Mouse (Mus musculus) heart, embryonic 12.5 days (tissue): ENCODE measurements around the gene Cttn. TPM values are rescaled to one million over a fixed set of nuclear protein-coding genes. Genes with fewer than 3 reads are reported as not detected.
A peak's percentile ranks its signal among the peaks of the same experiment; 100 is the strongest.

ENCODE experiments used
- ATAC-seq: fragments of 200-750 bp; cut with Nextera tagmentation; 2 replicates; pipeline ENCODE4 v1.8.0; 2017; ENCODE audit warnings: moderate TSS enrichment, moderate library complexity; ENCODE audit not compliant: insufficient number of reproducible peaks, low FRiP score
- H3K27ac ChIP-seq: fragments of 300-500 bp; sonication (generic); 2 replicates; pipeline ENCODE4 v1.5.1; 2016; ENCODE audit warnings: mild to moderate bottlenecking, moderate library complexity; ENCODE audit not compliant: poor library complexity, severe bottlenecking
- H3K27me3 ChIP-seq: fragments of 300-500 bp; sonication (generic); replicated peaks from 2 replicates; pipeline ENCODE4 v1.6.1; 2016; ENCODE audit warnings: mild to moderate bottlenecking, moderate library complexity
- H3K36me3 ChIP-seq: fragments of 300-500 bp; sonication (generic); 2 replicates; pipeline ENCODE4 v1.6.1; 2016; ENCODE audit warnings: mild to moderate bottlenecking, moderate library complexity
- H3K4me1 ChIP-seq: fragments of 300-500 bp; sonication (generic); replicated peaks from 2 replicates; pipeline ENCODE4 v1.6.1; 2016; ENCODE audit warnings: mild to moderate bottlenecking
- H3K4me2 ChIP-seq: fragments of 300-500 bp; sonication (generic); 2 replicates; pipeline ENCODE4 v1.6.1; 2016; ENCODE audit warnings: mild to moderate bottlenecking, moderate library complexity
- H3K4me3 ChIP-seq: fragments of 300-500 bp; sonication (generic); 2 replicates; pipeline ENCODE4 v1.5.1; 2016; ENCODE audit warnings: mild to moderate bottlenecking
- H3K9ac ChIP-seq: fragments of 300-500 bp; sonication (generic); 2 replicates; pipeline ENCODE4 v1.6.1; 2016; ENCODE audit warnings: mild to moderate bottlenecking, moderate library complexity
- H3K9me3 ChIP-seq: fragments of 300-500 bp; sonication (generic); replicated peaks from 2 replicates; pipeline ENCODE4 v1.6.1; 2016; ENCODE audit warnings: mild to moderate bottlenecking, moderate library complexity
- WGBS: fragments of 180-500 bp; shearing (Covaris S2); methylation state at CpG from one replicate; pipeline ENCODE4 v1.1.7; 2016; 5-methylcytosine and 5-hydroxymethylcytosine counted together
- polyA plus RNA-seq: library from polyadenylated mRNA; unstranded; fragments of >200 nt; fragmentation: Nextera tagmentation; extraction: Ambion mirVana; gene quantifications from 2 replicates; pipeline ENCODE4 v1.2.1, GENCODE M21; 2016

Gene Cttn
- polyA plus RNA-seq, 1 experiment from 2014 or later = 144 TPM

DNA sequence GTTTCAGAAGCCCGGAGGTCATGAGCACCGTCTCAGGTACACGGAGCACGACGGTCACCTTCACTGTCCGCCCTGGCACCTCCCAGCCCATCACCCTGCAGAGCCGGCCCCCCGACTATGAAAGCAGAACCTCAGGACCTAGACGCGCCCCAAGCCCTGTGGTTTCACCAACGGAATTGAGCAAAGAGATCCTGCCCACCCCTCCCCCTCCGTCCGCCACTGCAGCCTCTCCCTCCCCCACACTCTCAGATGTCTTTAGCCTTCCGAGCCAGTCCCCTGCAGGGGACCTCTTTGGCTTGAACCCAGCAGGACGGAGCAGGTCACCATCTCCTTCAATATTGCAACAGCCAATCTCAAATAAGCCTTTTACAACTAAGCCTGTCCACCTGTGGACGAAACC is 50.3 kb downstream of the Cttn start:
- ATAC-seq = no peak
- no peaks in the 10 kb centered on the region for H3K36me3 ChIP-seq

DNA sequence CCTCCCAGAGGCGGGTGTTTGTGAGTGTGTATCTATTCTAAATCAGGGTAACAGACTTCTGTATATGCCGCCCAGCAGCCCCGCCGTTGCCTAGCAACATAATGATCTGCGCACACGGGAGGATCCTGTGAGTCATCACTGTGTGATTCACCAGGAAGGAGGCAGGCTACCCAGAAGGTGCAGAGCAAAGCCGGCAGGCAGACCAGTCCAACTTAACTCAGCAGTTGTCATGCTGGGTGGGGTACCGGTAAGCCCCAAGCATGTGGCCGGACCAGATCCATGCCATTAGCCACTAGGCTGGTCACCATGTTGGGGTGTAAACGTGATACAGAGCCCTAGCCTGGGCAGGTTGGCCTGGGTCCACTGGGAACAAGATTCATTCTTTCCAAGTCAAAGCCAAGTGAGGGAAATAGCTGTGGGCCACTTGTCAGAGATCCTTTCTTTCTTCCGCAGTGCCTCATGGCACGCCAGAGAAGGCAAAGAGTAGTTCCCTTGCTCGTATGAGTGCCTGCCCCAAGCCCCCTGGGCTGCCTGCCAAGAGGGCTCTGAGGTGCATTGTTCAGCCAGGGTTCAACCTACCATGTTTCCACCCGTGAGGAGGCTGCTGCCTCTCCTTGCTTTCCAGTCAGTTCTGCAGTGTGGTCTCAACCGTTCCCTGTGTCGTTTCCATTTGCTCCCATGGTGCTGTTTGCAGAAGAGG is 53.0 kb downstream of the Cttn start:
- Histone ChIP-seq H3K27me3 (peaks cover 37% of the 10 kb centered on the region), H3K4me2 (0 out of 2 replicates have a peak overlapping the region, but pooled peaks have one; percentile 17), H3K36me3 (no peaks in the 10 kb centered on the region), H3K27ac (no peak overlapping the region), H3K9me3 (no peaks in the 10 kb centered on the region), H3K4me3 (no peak overlapping the region), H3K4me1 (peaks cover 16% of the 10 kb centered on the region), H3K9ac (no peak overlapping the region)
- WGBS = 33% methylated on average over 16 of the region's 16 CpGs
- 0 out of 2 replicates have a peak, but pooled peaks have one; percentile 43 for ATAC-seq

More for the DNA sequence above, 50.3 kb downstream of the Cttn start:
- WGBS = 26% methylated on average over 16 of the region's 16 CpGs
- no peaks in the 10 kb centered on the region for H3K9me3 ChIP-seq
- no peak overlapping the region for H3K27ac ChIP-seq
- H3K4me2 ChIP-seq = no peak overlapping the region
- H3K4me3 ChIP-seq = no peak overlapping the region
- peaks cover 16% of the 10 kb centered on the region for H3K4me1 ChIP-seq
- peaks cover 39% of the 10 kb centered on the region for H3K27me3 ChIP-seq
- H3K9ac ChIP-seq = no peak overlapping the region

DNA sequence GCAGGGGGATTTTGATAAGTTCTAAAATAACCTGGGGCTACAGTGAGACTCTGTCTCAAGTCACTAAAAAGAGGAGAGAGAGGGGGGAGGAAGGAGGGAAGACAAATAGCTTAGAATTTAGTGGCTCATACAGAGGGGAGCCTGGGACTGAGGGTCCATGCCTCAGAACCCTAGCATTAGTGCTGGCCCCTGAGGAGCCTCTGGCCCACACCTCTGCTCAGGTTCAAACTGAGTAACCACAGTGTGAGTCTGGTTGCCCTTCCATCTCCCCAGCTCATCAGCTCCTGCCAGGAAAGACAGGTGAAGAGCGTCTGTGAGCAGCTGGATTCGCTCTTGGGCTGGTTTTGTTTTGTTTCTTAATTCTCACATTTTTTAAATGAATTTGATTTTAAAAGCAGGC is 53.6 kb downstream of the Cttn start:
- peaks cover 16% of the 10 kb centered on the region for H3K4me1 ChIP-seq
- WGBS = 68% methylated on average over 2 of the region's 2 CpGs
- H3K4me2 ChIP-seq = no peak overlapping the region
- no peak for ATAC-seq
- H3K9ac ChIP-seq = no peak overlapping the region
- H3K9me3 ChIP-seq = no peaks in the 10 kb centered on the region
- H3K27ac ChIP-seq = no peak overlapping the region
- peaks cover 39% of the 10 kb centered on the region for H3K27me3 ChIP-seq
- no peaks in the 10 kb centered on the region for H3K36me3 ChIP-seq
- H3K4me3 ChIP-seq = no peak overlapping the region

DNA sequence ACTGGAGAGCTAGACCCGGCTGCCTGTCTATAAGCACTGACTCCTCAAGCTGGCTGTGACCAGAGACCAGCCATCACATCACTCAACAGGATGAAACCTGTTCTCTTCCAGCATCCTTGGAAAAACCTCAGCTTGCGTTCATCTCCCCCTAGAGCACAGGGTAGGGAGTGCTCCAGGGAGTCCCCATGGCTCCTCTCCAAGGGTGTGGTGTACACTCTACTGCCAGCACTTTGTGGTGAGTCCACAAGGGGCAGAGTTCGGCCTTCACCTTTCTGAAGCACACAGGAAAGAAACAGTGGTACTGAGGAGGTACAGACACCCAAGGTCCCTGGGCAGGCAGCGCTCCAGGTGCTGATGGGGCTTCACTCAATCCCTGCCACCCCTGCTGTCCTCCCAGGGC is 55.0 kb downstream of the Cttn start:
- H3K9me3 ChIP-seq = no peaks in the 10 kb centered on the region
- no peak for ATAC-seq
- peaks cover 33% of the 10 kb centered on the region for H3K27me3 ChIP-seq
- 67% methylated on average over 4 of the region's 4 CpGs for WGBS
- H3K4me1 ChIP-seq = peaks cover 16% of the 10 kb centered on the region
- H3K4me2 ChIP-seq = no peak overlapping the region
- H3K36me3 ChIP-seq = no peaks in the 10 kb centered on the region
- no peak overlapping the region for H3K9ac ChIP-seq
- no peak overlapping the region for H3K4me3 ChIP-seq
- H3K27ac ChIP-seq = no peak overlapping the region

DNA sequence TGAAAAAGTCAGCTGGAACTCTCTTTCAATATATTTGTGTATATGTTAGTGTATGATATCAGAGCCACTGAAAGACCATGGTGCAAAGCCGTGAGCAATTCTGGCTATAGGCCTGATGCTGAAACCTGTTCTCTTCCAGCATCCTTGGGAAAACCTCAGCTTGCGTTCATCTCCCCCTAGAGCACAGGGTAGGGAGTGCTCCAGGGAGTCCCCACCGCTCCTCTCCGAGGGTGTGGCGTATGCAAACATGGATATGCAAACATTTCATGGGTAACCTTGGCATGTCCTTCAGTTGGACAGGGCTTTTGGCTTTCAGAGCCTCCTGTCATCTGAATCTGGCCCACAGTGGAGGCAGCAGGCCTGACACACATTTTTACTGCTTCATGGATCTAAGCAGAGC is 56.2 kb downstream of the Cttn start:
- H3K36me3 ChIP-seq = no peaks in the 10 kb centered on the region
- no peaks in the 10 kb centered on the region for H3K9me3 ChIP-seq
- peaks cover 35% of the 10 kb centered on the region for H3K27me3 ChIP-seq
- H3K4me2 ChIP-seq = no peak overlapping the region
- no peak overlapping the region for H3K4me3 ChIP-seq
- H3K9ac ChIP-seq = no peak overlapping the region
- 67% methylated on average over 5 of the region's 5 CpGs for WGBS
- ATAC-seq = no peak
- no peak overlapping the region for H3K27ac ChIP-seq
- peaks cover 10% of the 10 kb centered on the region for H3K4me1 ChIP-seq

DNA sequence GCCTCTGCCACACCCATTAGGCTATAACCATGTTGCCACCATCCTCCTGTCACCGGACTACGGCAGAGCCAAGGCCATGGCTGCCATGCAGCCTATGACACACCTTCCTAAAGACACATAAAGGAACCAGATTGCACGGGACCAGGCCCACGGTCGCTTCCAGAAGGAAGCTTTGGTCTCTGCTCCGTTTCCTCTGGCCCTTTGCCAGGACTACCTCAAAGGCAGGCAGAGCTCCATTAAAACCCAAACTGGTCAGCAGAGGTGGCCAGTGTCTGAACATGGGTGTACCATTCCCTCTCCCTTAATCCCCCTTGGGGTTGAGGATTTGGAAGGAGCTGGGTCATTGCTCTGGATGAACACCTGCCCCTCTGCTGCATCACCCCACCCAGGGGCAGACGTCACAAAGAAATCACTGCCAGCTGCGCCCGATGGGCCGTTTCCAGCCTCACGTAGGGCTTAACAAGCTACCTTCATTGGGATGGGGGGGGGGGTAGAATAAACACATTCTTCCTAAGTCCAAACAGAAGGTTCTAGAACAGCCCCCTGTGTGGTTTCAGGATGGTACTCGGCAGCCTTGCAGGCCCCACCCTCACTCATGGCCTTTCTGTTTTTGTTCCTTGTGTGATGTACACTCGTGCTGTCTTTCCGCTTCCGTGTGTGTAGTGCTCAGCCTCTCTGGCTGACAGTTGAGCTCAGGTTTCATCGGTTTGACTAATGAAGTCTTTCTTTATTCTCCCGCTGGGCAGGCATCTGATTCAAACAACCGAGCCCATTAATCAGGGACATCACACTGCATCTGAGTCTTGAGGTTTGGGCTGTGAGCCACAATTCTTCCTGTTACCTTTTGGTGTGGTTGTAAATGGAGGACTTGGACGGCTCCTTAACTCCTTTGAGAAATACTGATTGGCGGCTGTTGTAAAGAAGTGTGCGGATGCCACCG is 58.6 kb downstream of the Cttn start:
- H3K27me3 ChIP-seq = peaks cover 38% of the 10 kb centered on the region
- H3K4me1 ChIP-seq = peaks cover 4% of the 10 kb centered on the region; the same call in 1 of the 2 replicates
- WGBS = 75% methylated on average over 22 of the region's 22 CpGs
- H3K4me3 ChIP-seq = no peak overlapping the region
- H3K9ac ChIP-seq = no peak overlapping the region
- H3K9me3 ChIP-seq = no peaks in the 10 kb centered on the region
- H3K27ac ChIP-seq = no peak overlapping the region
- H3K36me3 ChIP-seq = no peaks in the 10 kb centered on the region
- no peak for ATAC-seq
- H3K4me2 ChIP-seq = no peak overlapping the region

DNA sequence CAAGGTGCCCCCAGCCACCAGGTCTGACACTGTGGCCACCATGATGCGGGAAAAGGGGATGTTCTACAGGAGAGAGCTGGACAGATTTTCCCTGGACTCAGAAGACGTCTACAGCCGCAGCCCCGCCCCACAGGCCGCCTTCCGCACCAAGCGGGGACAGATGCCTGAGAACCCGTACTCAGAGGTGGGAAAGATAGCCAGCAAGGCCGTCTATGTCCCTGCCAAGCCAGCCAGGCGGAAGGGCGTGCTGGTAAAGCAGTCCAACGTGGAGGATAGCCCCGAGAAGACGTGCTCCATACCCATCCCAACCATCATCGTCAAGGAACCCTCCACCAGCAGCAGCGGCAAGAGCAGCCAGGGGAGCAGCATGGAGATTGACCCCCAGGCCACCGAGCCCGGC is 61.1 kb downstream of the Cttn start:
- Histone ChIP-seq H3K27ac (no peak overlapping the region), H3K4me2 (no peak overlapping the region), H3K9me3 (no peaks in the 10 kb centered on the region), H3K4me1 (peaks cover 6% of the 10 kb centered on the region; the same call in 1 of the 2 replicates), H3K36me3 (no peaks in the 10 kb centered on the region), H3K4me3 (no peak overlapping the region), H3K27me3 (peaks cover 50% of the 10 kb centered on the region), H3K9ac (no peak overlapping the region)
- 66% methylated on average over 18 of the region's 18 CpGs for WGBS
- ATAC-seq = no peak

DNA sequence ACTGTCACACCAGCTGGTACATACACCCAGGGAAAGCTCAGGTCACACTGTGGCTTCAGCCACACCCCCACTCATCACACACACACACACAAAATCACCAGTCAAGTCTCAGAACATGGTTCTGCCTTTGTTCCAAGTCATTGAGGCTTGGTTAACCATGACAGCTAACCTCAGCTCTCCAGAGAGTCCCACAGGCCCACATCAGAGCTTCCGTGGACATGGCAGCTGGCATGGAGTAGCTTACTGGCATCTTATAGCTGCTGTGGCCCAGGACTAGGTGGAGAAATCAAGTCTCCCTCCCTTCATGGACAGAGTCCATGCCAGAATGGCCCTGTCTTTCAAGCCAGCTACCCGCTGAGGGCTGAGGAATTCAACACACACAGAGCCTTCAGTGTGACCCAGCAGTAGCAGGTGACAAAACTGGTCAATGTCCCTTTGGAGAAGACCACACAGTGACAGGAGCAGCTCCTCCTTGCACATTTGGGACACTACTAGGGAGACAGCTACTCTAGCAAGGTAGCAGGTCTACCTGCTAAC is 62.3 kb downstream of the Cttn start:
- 80% methylated on average over 2 of the region's 2 CpGs for WGBS

DNA sequence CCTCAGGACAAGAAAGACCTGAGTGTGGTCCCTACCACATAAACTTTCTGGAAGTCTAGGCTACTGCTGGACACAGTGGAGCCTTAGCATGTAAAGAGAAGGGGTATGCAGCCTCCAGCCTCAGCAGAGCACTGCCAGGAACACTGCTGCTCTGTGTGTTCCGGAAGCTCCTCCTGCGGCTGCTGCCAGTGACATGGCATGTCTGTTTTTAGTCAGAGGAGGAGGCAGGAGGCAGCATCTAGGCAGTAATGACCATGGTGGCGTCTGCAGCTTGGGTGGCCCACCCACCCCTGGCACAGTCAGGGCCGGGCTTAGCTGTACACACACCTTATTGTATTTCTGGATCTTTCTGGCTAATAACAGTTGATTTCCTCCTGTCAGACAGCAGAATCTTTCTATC is 63.1 kb downstream of the Cttn start:
- peaks cover 48% of the 10 kb centered on the region for H3K27me3 ChIP-seq
- no peak for ATAC-seq
- H3K27ac ChIP-seq = no peak overlapping the region
- H3K9me3 ChIP-seq = no peaks in the 10 kb centered on the region
- H3K4me1 ChIP-seq = peaks cover 6% of the 10 kb centered on the region; the same call in 1 of the 2 replicates
- H3K4me3 ChIP-seq = no peak overlapping the region
- no peak overlapping the region for H3K4me2 ChIP-seq
- H3K36me3 ChIP-seq = no peaks in the 10 kb centered on the region
- WGBS = 15% methylated on average over 4 of the region's 4 CpGs
- no peak overlapping the region for H3K9ac ChIP-seq

More for the DNA sequence above, 62.3 kb downstream of the Cttn start:
- Histone ChIP-seq H3K4me2 (no peak overlapping the region), H3K27me3 (peaks cover 50% of the 10 kb centered on the region), H3K9ac (no peak overlapping the region), H3K4me3 (no peak overlapping the region), H3K36me3 (no peaks in the 10 kb centered on the region), H3K9me3 (no peaks in the 10 kb centered on the region), H3K4me1 (peaks cover 6% of the 10 kb centered on the region; the same call in 1 of the 2 replicates), H3K27ac (no peak overlapping the region)
- no peak for ATAC-seq

DNA sequence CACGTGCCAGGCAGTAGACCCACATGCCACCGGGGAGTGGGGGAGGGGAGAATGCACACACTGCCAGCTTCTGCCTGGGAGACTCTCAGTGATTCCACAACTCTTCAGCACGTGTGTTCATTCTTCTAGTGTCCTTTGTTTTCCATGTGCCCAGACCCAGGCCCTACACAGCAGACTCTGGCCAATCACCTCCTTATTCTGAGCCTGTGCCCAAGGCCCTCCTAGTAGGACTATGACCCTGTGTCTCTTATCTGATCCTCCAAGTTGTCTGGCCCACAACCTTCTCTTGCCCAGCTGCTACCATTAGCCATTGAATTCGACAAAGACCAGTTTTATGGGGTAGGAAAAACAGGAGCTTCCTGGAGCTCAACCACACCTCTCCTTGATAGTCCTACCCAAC is 68.3 kb downstream of the Cttn start:
- Histone ChIP-seq H3K9me3 (no peaks in the 10 kb centered on the region), H3K9ac (no peak overlapping the region), H3K27ac (no peak overlapping the region), H3K4me3 (no peak overlapping the region), H3K4me2 (no peak overlapping the region), H3K4me1 (peaks cover 5% of the 10 kb centered on the region; the same call in 1 of the 2 replicates), H3K36me3 (no peaks in the 10 kb centered on the region), H3K27me3 (peaks cover 17% of the 10 kb centered on the region)
- 76% methylated on average over 4 of the region's 4 CpGs for WGBS
- ATAC-seq = no peak

DNA sequence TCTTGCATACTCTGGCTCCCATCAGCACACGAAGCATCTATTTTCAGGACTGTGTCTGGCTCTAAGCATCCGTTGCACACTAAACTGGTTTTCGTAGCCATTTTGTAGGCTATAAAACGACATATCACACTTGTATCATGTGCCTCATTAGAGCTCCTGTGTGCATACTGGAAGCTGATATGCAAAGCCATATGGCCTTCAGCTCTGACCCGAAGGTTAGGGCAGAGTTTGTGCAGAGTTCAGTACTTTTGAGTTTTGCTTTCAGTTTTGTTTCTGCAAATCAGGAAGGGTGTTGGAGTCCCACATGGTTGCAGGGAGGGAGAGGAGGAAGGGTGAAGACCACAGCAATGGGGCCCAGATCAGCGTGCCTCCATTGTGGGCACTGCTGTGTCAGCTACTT is 79.1 kb downstream of the Cttn start:
- Histone ChIP-seq H3K9me3 (no peaks in the 10 kb centered on the region), H3K4me2 (no peak overlapping the region), H3K27me3 (0 out of 2 replicates have a peak, but pooled peaks cover 5% of the 10 kb centered on the region), H3K36me3 (no peaks in the 10 kb centered on the region), H3K4me3 (no peak overlapping the region), H3K4me1 (no peaks in the 10 kb centered on the region), H3K27ac (no peak overlapping the region), H3K9ac (no peak overlapping the region)
- no peak for ATAC-seq
- WGBS = 78% methylated on average over 6 of the region's 6 CpGs
